Mouse (Mus musculus): ENCODE data around the gene Zbtb4. TPM values are rescaled to one million over a fixed set of nuclear protein-coding genes. Genes with fewer than 3 reads are reported as not detected.
"Not testable (repeated sequence)": the region's sequence is repeated elsewhere in the genome, so short reads cannot be mapped to it uniquely, and the experiment has no call there.

Gene Zbtb4
- 3.2 TPM in 2 replicates for polyA plus RNA-seq (2015; fragmentation: Nextera tagmentation; extraction: Ambion mirVana)

DNA sequence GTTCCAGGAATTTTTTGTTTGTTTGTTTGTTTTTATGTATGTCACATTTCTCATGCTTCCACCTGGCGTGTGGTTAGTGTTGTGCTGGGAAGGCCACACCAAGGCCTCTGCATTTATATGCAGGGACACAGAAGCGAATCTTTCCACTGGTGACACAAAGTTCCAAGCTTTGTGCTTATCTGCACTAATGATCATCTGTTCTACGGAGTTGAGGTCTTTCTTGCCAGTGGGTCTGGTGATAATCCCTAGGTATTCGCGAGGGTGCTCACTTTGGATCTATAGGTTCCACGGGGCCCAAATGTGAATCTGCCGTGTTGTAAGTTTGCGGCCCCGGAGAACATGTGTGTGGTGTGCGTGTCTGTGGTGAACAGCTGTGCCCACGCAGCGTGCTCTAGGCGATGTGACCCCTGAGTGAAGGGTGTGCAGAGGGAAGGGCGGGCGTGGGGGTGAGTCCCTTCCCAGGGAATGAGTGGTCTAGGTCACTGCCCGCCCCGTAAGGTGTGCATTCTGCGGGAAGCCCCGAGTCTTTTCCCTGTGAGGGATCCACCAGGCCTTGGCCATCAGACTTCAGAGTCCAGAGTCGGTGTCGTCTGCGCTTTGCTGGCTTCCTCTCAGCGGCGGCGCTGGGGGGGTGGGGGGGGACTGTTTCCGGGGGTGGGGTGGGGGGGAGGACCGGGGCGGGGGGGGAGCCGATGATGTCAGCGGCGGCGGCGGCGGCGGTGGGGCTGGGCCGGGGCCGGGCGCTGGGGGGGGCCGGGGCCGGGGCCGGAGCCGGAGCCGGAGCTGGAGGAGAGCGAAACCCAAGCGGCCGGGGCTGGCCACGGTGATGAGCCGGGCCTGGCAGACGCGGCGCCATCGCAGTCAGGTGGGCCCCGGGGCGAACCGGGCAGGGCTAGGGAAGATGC lies at the start of gene Zbtb4:
TSS of gene Zbtb4 (plus strand) at position 692 of the 905 bp plus-strand sequence.
- Histone ChIP-seq H3K9ac (peak within 1 kb of the TSS; percentile 98), H3K4me2 (peak within 1 kb of the TSS; percentile 61), H3K36me3 (no peaks in the 10 kb centered on the region), H3K4me1 (replicated peaks) (peaks cover 43% of the 10 kb centered on the region), H3K4me3 (peak within 1 kb of the TSS; percentile 81), H3K9me3 (no peaks in the 10 kb centered on the region), H3K27ac (peak within 1 kb of the TSS; percentile 93), H3K27me3 (no peaks in the 10 kb centered on the region)
- WGBS = 24% methylated on average over 29 of the region's 55 CpGs
- peak; percentile 64 for ATAC-seq (ENCODE audit: low FRiP score)

DNA sequence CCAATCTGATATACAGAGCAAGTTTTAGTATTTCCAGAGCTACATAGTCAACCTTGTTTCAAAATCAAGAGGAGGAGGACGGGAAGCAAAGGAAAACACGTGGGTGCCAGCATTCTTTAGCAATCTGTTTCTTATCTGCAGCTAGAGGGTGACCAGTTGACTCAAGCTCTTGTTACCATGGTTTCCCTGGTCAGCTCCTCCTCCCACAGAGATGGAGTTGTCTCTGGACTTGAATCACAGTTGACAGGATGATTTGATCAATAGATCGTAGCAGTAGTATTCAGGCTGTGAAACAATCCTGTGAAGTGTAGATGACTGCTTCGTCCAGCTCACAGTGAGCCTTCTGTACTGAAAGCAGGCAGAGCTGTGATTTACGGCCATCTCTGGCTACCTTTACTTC lies 49.8 kb upstream of the Zbtb4 start:
- Histone ChIP-seq H3K4me3 (no peak overlapping the region), H3K36me3 (no peaks in the 10 kb centered on the region), H3K27ac (no peak overlapping the region), H3K4me2 (no peak overlapping the region), H3K27me3 (no peaks in the 10 kb centered on the region), H3K9ac (no peak overlapping the region), H3K4me1 (replicated peaks) (0 out of 2 replicates have a peak, but pooled peaks cover 3% of the 10 kb centered on the region), H3K9me3 (no peaks in the 10 kb centered on the region)
- WGBS = 17% methylated on average over 5 of the region's 5 CpGs
- ATAC-seq (ENCODE audit: low FRiP score) = no peak

DNA sequence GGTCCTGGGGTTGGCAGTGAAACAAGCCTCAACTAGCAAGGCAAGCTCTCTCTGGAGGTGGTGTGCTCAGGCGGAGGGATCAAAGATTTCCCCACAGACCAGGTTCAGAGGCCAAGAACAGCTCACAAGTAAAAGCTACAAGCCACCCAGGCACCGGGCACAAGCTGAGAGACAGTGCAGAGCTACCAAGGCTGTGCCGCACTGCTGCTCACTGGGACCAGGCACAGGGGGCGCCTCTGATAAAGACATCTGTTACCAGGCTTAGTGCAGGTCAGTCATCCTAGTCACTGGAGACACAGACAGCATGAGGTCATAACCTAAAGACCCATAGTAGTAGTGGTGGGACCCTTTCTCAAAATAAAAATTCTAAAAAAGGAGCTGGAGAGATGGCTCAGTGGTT lies 48.8 kb upstream of the Zbtb4 start:
- WGBS = 71% methylated on average over 4 of the region's 4 CpGs
- Histone ChIP-seq H3K36me3 (no peaks in the 10 kb centered on the region), H3K9ac (no peak overlapping the region), H3K4me1 (replicated peaks) (0 out of 2 replicates have a peak, but pooled peaks cover 3% of the 10 kb centered on the region), H3K27ac (no peak overlapping the region), H3K9me3 (no peaks in the 10 kb centered on the region), H3K27me3 (no peaks in the 10 kb centered on the region), H3K4me2 (no peak overlapping the region), H3K4me3 (no peak overlapping the region)
- ATAC-seq (ENCODE audit: low FRiP score) = no peak

DNA sequence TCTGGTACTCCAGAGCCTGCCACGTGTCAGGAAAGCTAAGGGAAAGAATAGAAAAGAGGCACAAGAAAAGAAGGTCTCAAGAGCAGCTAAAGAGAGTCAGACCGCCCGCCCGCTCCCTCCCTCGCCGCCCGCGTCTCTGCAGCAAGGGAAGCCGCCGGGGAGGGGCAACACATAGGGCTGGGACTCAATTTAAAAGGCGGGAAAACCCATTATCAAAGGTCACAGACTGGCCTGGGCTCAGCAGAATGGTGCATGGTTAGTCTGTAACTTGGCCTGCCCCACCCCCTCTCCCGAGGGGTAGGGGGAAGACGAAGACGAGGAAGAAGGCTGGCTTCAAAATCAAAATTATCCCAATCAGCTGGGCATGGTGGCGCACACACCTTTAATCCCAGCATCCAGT lies 47.1 kb upstream of the Zbtb4 start:
- no peaks in the 10 kb centered on the region for H3K36me3 ChIP-seq

DNA sequence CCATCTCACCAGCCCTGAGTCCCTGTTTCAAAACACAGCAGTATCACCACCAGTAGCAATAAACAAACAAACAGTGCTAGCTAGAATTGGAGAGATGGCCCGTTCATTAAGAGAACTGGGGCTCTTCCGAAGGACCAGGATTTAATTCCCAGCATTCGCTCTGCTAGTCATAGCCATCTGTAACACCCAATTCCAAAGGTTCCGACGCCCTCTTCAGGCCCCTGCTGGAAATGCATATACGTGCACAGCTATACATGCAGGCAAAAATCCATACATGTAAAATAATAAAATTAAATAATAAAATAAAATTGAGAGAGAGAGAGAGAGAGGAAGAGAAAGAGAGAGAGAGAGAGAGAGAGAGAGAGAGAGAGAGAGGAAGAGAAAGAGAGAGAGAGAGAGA lies 46.3 kb upstream of the Zbtb4 start:
- H3K4me2 ChIP-seq = no peak overlapping the region
- H3K4me3 ChIP-seq = no peak overlapping the region
- H3K4me1 ChIP-seq (replicated peaks) = 0 out of 2 replicates have a peak, but pooled peaks cover 3% of the 10 kb centered on the region
- H3K9ac ChIP-seq = no peak overlapping the region
- no peak overlapping the region for H3K27ac ChIP-seq
- no peak for ATAC-seq (ENCODE audit: low FRiP score)
- H3K27me3 ChIP-seq = no peaks in the 10 kb centered on the region
- no peaks in the 10 kb centered on the region for H3K36me3 ChIP-seq
- H3K9me3 ChIP-seq = no peaks in the 10 kb centered on the region
- WGBS = 74% methylated on average over 6 of the region's 6 CpGs

More for the DNA sequence above, 47.1 kb upstream of the Zbtb4 start:
- no peak overlapping the region for H3K4me2 ChIP-seq
- peak overlapping the region; percentile 36; the same call in 1 of the 2 replicates for H3K9ac ChIP-seq
- no peaks in the 10 kb centered on the region for H3K9me3 ChIP-seq
- ATAC-seq (ENCODE audit: low FRiP score) = no peak
- no peak overlapping the region for H3K4me3 ChIP-seq
- H3K4me1 ChIP-seq (replicated peaks) = 0 out of 2 replicates have a peak, but pooled peaks cover 3% of the 10 kb centered on the region
- H3K27ac ChIP-seq = no peak overlapping the region
- no peaks in the 10 kb centered on the region for H3K27me3 ChIP-seq
- WGBS = 24% methylated on average over 15 of the region's 15 CpGs

DNA sequence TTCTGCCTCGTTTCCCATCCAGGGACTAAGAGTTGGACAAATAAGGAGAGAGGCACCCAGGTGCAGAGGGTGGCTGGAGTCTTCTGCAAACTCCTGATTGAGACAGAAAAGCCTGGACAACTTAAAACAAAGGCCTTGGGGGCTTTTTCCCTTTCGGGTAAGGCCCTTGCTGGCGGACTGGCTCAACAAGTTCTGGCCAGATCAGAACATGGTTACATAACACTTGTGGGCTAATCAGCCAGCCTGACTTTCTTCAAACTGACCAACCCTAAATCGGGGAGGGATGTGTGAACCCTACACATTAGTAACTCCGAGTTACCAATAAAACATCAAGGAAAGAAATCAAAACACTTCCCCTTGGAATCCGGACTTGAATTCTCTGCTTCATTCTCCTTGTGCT lies 44.9 kb upstream of the Zbtb4 start:
- Histone ChIP-seq H3K27me3 (no peaks in the 10 kb centered on the region), H3K4me1 (replicated peaks) (0 out of 2 replicates have a peak, but pooled peaks cover 2% of the 10 kb centered on the region), H3K27ac (no peak overlapping the region), H3K4me3 (no peak overlapping the region), H3K9ac (no peak overlapping the region), H3K9me3 (no peaks in the 10 kb centered on the region), H3K36me3 (no peaks in the 10 kb centered on the region), H3K4me2 (no peak overlapping the region)
- WGBS = 82% methylated on average over 6 of the region's 6 CpGs
- ATAC-seq (ENCODE audit: low FRiP score) = no peak

DNA sequence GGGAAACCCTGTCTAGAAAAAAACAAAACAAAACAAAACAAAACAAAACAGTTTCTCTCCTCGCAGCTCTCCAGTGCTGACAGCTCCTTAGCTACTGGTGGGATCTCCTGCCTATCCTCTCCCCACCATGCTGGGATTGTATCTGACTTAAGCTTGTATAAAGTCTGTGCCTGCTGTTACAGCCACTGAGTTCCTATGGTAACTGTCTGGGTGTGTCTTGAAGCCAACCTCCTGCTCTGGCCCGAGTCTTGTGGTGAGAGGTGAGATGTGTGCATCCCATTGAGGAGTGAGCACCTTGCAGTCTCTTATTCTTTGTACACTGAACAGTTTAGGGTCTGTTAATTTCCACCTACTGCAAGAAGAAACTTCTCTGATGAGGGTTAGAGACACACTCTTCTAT lies 42.6 kb upstream of the Zbtb4 start:
- Histone ChIP-seq H3K27me3 (no peaks in the 10 kb centered on the region), H3K27ac (no peak overlapping the region), H3K9ac (no peak overlapping the region), H3K4me2 (no peak overlapping the region), H3K36me3 (no peaks in the 10 kb centered on the region), H3K4me3 (no peak overlapping the region), H3K4me1 (replicated peaks) (no peaks in the 10 kb centered on the region), H3K9me3 (no peaks in the 10 kb centered on the region)
- 52% methylated on average over 2 of the region's 2 CpGs for WGBS
- ATAC-seq (ENCODE audit: low FRiP score) = no peak

DNA sequence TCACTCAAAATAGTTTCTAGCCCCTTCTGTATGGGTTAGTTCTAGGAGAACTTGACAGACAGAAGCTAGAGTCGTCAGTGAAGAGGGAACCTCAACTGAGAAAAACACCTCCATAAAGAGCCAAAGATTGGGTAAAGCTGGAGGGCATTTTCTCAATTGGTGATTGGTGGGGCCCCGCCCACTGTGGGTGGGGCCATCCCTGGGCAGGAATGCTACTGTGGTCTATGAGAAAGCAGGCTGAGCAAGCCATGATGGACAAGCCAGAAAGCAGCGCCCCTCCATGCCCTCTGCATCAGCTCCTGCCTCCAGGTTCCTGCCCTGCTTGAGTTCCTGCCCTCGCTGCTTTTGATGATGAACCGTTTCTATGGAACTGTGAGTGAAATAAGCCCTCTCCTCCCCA lies 39.8 kb upstream of the Zbtb4 start:
- Histone ChIP-seq H3K9me3 (0 out of 2 replicates have a peak, but pooled peaks cover 5% of the 10 kb centered on the region), H3K9ac (no peak overlapping the region), H3K27me3 (no peaks in the 10 kb centered on the region), H3K4me3 (no peak overlapping the region), H3K27ac (no peak overlapping the region), H3K4me1 (replicated peaks) (no peaks in the 10 kb centered on the region), H3K36me3 (no peaks in the 10 kb centered on the region), H3K4me2 (no peak overlapping the region)
- WGBS = 38% methylated on average over 5 of the region's 5 CpGs
- ATAC-seq (ENCODE audit: low FRiP score) = no peak

DNA sequence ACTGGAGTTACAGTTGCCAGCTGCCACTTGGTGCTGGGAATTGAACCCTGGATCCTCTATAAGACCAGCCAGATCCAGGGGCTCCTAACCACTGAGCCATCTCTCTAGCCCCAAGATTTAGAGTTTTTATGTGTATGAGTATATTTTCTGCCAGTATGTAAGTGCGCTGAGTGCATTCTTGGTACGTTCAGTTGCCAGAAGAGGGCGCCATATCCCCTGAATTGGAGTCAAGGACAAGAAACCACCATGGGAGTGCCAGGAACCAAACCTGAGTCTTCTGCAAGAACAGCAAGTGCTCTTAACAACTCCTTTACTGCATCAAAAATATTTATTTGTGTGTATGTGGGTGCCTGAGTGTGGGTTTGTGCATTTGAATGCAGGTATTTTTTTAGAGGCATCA lies 36.6 kb upstream of the Zbtb4 start:
- no peaks in the 10 kb centered on the region for H3K27me3 ChIP-seq
- no peak overlapping the region for H3K9ac ChIP-seq
- peaks cover 10% of the 10 kb centered on the region for H3K36me3 ChIP-seq
- ATAC-seq (ENCODE audit: low FRiP score) = no peak
- 0 out of 2 replicates have a peak, but pooled peaks cover 5% of the 10 kb centered on the region for H3K9me3 ChIP-seq
- no peaks in the 10 kb centered on the region for H3K4me1 ChIP-seq (replicated peaks)
- H3K27ac ChIP-seq = no peak overlapping the region
- H3K4me2 ChIP-seq = no peak overlapping the region
- 14% methylated on average over 3 of the region's 3 CpGs for WGBS
- no peak overlapping the region for H3K4me3 ChIP-seq

DNA sequence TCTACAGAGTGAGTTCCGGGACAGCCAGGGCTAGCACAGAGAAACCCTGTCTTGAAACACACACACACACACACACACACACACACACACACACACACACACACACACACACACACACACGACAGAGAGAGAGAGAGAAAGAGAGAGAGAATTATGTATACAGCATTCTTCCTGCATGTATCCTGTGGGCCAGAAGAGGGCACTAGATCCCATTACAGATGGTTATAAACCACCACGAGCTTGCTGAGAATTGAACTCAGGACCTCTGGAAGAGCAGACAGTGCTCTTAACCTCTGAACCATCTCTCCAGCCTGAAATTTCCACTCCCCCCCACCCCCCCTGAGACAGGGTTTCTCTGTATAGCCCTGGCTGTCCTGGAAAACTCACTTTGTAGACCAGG lies 34.3 kb upstream of the Zbtb4 start:
- not testable (repeated sequence) for H3K27ac ChIP-seq; H3K9me3 ChIP-seq; H3K4me2 ChIP-seq; H3K4me1 ChIP-seq (replicated peaks); H3K9ac ChIP-seq; ATAC-seq (ENCODE audit: low FRiP score); H3K27me3 ChIP-seq; H3K4me3 ChIP-seq
- 69% methylated on average over 1 of the region's 3 CpGs for WGBS
- peaks cover 34% of the 10 kb centered on the region for H3K36me3 ChIP-seq

DNA sequence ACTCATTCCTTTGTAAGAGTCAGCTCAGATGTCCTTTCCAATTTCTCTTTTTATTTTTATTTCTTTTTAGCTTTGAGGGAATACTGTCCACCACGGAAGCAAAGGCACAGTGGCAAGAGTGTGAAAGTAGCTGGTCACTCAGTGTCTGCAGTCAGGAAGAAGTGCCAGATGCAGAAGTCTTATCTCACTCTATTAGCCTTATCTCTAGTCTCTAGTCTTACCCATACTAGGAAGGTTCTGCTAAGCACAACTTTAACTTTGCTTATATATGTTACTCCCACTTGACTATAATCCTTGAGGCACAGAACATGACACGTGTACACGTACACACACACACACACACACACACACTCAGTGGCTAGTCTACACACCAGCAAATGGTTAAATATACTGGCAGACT lies 14.1 kb upstream of the Zbtb4 start:
- Histone ChIP-seq H3K27me3 (no peaks in the 10 kb centered on the region), H3K27ac (no peak overlapping the region)
- WGBS = 82% methylated on average over 3 of the region's 3 CpGs

DNA sequence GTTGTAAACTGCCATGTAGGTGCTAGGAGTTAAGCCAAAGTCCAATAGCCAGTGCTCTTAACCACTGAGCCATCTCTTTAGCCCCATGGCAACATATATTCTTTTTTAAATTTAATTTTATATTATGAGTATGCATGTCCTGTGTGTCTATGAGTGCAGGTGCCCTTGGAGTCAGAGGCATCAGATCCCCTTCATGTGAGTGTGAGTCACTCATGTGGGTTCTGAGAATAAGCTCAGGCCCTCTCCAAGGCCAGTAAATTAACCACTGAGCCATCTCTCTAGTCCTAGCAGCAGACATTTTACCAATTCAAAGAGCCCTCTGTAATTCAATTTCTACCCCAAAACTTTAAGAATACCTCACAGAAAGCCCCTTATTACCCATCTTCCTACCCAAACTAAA lies 13.0 kb upstream of the Zbtb4 start:
- Histone ChIP-seq H3K4me1 (replicated peaks) (peaks cover 55% of the 10 kb centered on the region), H3K27me3 (no peaks in the 10 kb centered on the region), H3K9me3 (no peaks in the 10 kb centered on the region), H3K4me2 (no peak overlapping the region), H3K36me3 (peaks cover 5% of the 10 kb centered on the region), H3K4me3 (no peak overlapping the region), H3K9ac (no peak overlapping the region), H3K27ac (no peak overlapping the region)
- ATAC-seq (ENCODE audit: low FRiP score) = no peak

More for the DNA sequence above, 14.1 kb upstream of the Zbtb4 start:
- no peak for ATAC-seq (ENCODE audit: low FRiP score)
- no peak overlapping the region for H3K4me3 ChIP-seq
- H3K4me2 ChIP-seq = no peak overlapping the region
- H3K9me3 ChIP-seq = no peaks in the 10 kb centered on the region
- H3K36me3 ChIP-seq = peaks cover 15% of the 10 kb centered on the region
- H3K9ac ChIP-seq = no peak overlapping the region
- peaks cover 45% of the 10 kb centered on the region for H3K4me1 ChIP-seq (replicated peaks)

DNA sequence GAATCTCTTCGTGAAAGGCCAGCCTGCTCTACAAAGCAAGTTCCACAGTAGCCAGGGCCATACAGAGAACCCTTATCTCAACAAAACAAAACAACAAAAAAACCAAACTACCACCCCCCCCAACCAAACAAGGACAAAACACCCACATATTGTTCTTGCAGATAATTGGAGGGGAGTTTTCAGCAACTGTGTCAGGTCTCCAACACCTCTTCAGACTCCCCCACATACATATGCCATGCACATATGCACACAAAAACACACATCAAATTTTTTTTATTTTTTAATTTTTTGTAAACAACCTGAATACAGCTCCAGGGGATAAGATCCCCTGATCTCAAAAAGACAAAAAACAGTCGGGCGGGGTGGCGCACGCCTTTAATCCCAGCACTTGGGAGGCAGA lies 11.5 kb upstream of the Zbtb4 start:
- H3K27me3 ChIP-seq = no peaks in the 10 kb centered on the region
- H3K4me3 ChIP-seq = 0 out of 2 replicates have a peak overlapping the region, but pooled peaks have one; percentile 3
- 79% methylated on average over 5 of the region's 5 CpGs for WGBS
- peaks cover 56% of the 10 kb centered on the region for H3K4me1 ChIP-seq (replicated peaks)
- no peak for ATAC-seq (ENCODE audit: low FRiP score)
- H3K9me3 ChIP-seq = no peaks in the 10 kb centered on the region
- H3K4me2 ChIP-seq = peak overlapping the region; percentile 86
- H3K27ac ChIP-seq = no peak overlapping the region
- H3K9ac ChIP-seq = no peak overlapping the region
- no peaks in the 10 kb centered on the region for H3K36me3 ChIP-seq
